8 mouse cellular contexts compared by ENCODE assay signal in the genomic region with DNA sequence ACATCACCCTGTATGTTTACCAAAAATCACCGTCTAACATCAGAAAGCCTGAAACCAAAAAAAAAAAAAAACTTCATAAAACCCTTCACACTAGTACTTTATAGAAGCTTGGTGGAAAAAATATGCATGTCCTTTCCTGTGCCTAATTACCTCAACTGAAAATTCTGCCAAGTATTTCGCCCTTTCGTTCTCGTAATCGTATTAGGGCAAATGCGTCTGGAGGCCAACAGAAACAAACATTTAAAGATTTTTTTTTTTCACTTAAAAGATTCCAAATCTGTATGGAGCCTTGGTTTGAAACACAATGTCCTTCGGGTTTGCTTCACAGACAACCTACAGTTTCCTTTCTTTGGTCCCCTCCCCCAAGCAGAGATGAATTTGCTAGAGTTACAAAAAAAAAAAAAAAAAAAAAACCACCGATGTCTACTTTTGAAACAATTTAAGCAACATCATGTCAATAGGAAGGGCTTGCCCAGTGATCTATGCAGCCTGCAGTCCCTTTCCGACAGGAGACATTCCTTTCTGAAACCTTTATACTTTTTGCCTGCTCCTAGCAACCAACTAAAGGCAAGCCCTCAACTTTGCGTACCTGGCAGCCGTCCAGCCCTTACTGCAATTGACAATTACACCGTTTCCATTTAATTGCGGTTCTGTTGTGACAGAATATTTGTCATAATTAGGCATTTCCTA.
DNase-seq lines count a peak whose midpoint lies in the region; ATAC-seq and TF ChIP-seq lines count a peak whose summit lies in the region.

No protein-coding gene starts in this region.

- no peak overlapping the region for H3K4me2 ChIP-seq in embryonic facial prominence, embryonic 11.5 days (ENCODE audit: low read depth, low read length)
- peak overlapping the region; percentile 40 for H3K4me2 ChIP-seq in heart, embryonic 11.5 days
- H3K4me2 ChIP-seq in liver, postnatal 0 days (ENCODE audit: low read depth, low read length) = peak overlapping the region; percentile 60

- no peak overlapping the region for H3K4me3 ChIP-seq in embryonic facial prominence, embryonic 11.5 days (ENCODE audit: low read depth, low read length)
- H3K4me3 ChIP-seq in embryonic facial prominence, embryonic 10.5 days = no peak overlapping the region
- no peak overlapping the region for H3K4me3 ChIP-seq in ES-E14 (ENCODE audit: insufficient read depth in 1 of 2, low read depth in 1 of 2, low read length in 2 of 2, poor library complexity in 1 of 2, severe bottlenecking in 1 of 2)
- H3K4me3 ChIP-seq in heart, embryonic 11.5 days (ENCODE audit: low read depth, low read length) = no peak overlapping the region
- no peak overlapping the region for H3K4me3 ChIP-seq in liver, postnatal 0 days (ENCODE audit: low read depth, low read length)

- H3K9ac ChIP-seq in embryonic facial prominence, embryonic 11.5 days (replicated peaks; ENCODE audit: low read length) = no peak overlapping the region
- no peak overlapping the region for H3K9ac ChIP-seq in ES-E14 (ENCODE audit: insufficient read depth, low read depth, low read length, poor library complexity, severe bottlenecking)
- no peak overlapping the region for H3K9ac ChIP-seq in heart, embryonic 11.5 days (ENCODE audit: low read depth, low read length)
- H3K9ac ChIP-seq in liver, postnatal 0 days (replicated peaks) = no peak overlapping the region

- DNase-seq in embryonic facial prominence, embryonic 11.5 days (ENCODE audit: low spot score) = peak; percentile 26
- DNase-seq in embryonic facial prominence, embryonic 10.5 days (ENCODE audit: low spot score) = no peak
- no peak for DNase-seq in ES-E14 (ENCODE audit: low read depth, low spot score)
- peak; percentile 66 for DNase-seq in kidney, adult 18-20 months
- DNase-seq in liver, postnatal 0 days = peak; percentile 38
- DNase-seq in retina, postnatal 1 day = peak; percentile 83

- in situ Hi-C loops in ES-E14 (cut with MboI; ENCODE audit: low sequenced_read_pairs in 2 of 2, unreplicated experiment in 2 of 2) = no loop called here

- 42% methylated on average over 13 of the region's 13 CpGs for whole genome bisulfite sequencing in embryonic facial prominence, embryonic 11.5 days
- 59% methylated on average over 13 of the region's 13 CpGs for WGBS in embryonic facial prominence, embryonic 10.5 days
- 55% methylated on average over 13 of the region's 13 CpGs for WGBS in heart, embryonic 11.5 days (ENCODE audit: insufficient replicate concordance)
- WGBS in liver, postnatal 0 days (ENCODE audit: insufficient replicate concordance) = 45% methylated on average over 13 of the region's 13 CpGs

- H3K27ac ChIP-seq in embryonic facial prominence, embryonic 11.5 days (replicated peaks; ENCODE audit: low read depth, low read length) = no peak overlapping the region
- no peak overlapping the region for H3K27ac ChIP-seq in embryonic facial prominence, embryonic 10.5 days (replicated peaks)
- H3K27ac ChIP-seq in ES-E14 (ENCODE audit: insufficient read depth, low read depth, low read length, poor library complexity, severe bottlenecking) = no peak overlapping the region
- no peak overlapping the region for H3K27ac ChIP-seq in heart, embryonic 11.5 days (ENCODE audit: low read depth, low read length)
- H3K27ac ChIP-seq in liver, postnatal 0 days (ENCODE audit: low read depth) = peak overlapping the region; percentile 29; the same call in 1 of the 2 replicates

- no peaks in the 10 kb centered on the region for H3K36me3 ChIP-seq in embryonic facial prominence, embryonic 11.5 days (replicated peaks; ENCODE audit: control insufficient read depth, insufficient read depth, low read depth, low read length)
- H3K36me3 ChIP-seq in embryonic facial prominence, embryonic 10.5 days (replicated peaks) = peaks cover 8% of the 10 kb centered on the region; the same call in 1 of the 2 replicates
- H3K36me3 ChIP-seq in ES-E14 (ENCODE audit: control insufficient read depth, insufficient read depth, low read length, poor library complexity, severe bottlenecking) = no peaks in the 10 kb centered on the region
- no peaks in the 10 kb centered on the region for H3K36me3 ChIP-seq in heart, embryonic 11.5 days (ENCODE audit: control insufficient read depth, insufficient read depth, low read length)
- 0 out of 2 replicates have a peak, but pooled peaks cover 5% of the 10 kb centered on the region for H3K36me3 ChIP-seq in liver, postnatal 0 days (replicated peaks; ENCODE audit: insufficient read depth, low read length)

- no peak for TF ChIP-seq EP300 in liver, postnatal 0 days (IDR thresholded peaks at IDR 0.05; ENCODE audit: low read depth)

- no peaks in the 10 kb centered on the region for H3K4me1 ChIP-seq in embryonic facial prominence, embryonic 11.5 days (ENCODE audit: control insufficient read depth, insufficient read depth, low read length)
- H3K4me1 ChIP-seq in embryonic facial prominence, embryonic 10.5 days = peaks cover 35% of the 10 kb centered on the region
- H3K4me1 ChIP-seq in ES-E14 (ENCODE audit: control insufficient read depth in 2 of 2, insufficient read depth in 2 of 2, low read length in 2 of 2, poor library complexity in 1 of 2) = peaks cover 0 to 2% of the 10 kb centered on the region in 2 experiments; a peak in 1 of 4 replicates
- peaks cover 9% of the 10 kb centered on the region for H3K4me1 ChIP-seq in heart, embryonic 11.5 days (ENCODE audit: control insufficient read depth, insufficient read depth, low read length)
- H3K4me1 ChIP-seq in liver, postnatal 0 days (ENCODE audit: insufficient read depth) = no peaks in the 10 kb centered on the region; the same call in 1 of the 2 replicates

- H3K9me3 ChIP-seq in embryonic facial prominence, embryonic 11.5 days (replicated peaks; ENCODE audit: control insufficient read depth, low read length) = no peaks in the 10 kb centered on the region
- H3K9me3 ChIP-seq in embryonic facial prominence, embryonic 10.5 days = no peaks in the 10 kb centered on the region
- no peaks in the 10 kb centered on the region for H3K9me3 ChIP-seq in ES-E14 (ENCODE audit: control insufficient read depth, insufficient read depth, low read depth, low read length)
- H3K9me3 ChIP-seq in heart, embryonic 11.5 days (replicated peaks; ENCODE audit: control insufficient read depth, low read length) = no peaks in the 10 kb centered on the region
- no peaks in the 10 kb centered on the region for H3K9me3 ChIP-seq in liver, postnatal 0 days (ENCODE audit: low read length)

- H3K27me3 ChIP-seq in embryonic facial prominence, embryonic 11.5 days (ENCODE audit: control insufficient read depth, insufficient read depth, low read length) = no peaks in the 10 kb centered on the region
- H3K27me3 ChIP-seq in embryonic facial prominence, embryonic 10.5 days (replicated peaks; ENCODE audit: low read depth, poor library complexity, severe bottlenecking) = no peaks in the 10 kb centered on the region
- no peaks in the 10 kb centered on the region for H3K27me3 ChIP-seq in heart, embryonic 11.5 days (ENCODE audit: control insufficient read depth, insufficient read depth, low read length)
- H3K27me3 ChIP-seq in liver, postnatal 0 days (ENCODE audit: insufficient read depth, low read length) = no peaks in the 10 kb centered on the region

- ATAC-seq in embryonic facial prominence, embryonic 11.5 days (replicated peaks; ENCODE audit: insufficient number of reproducible peaks, low FRiP score, low TSS enrichment, low read depth) = no peak; the same call in 1 of the 2 replicates
- peak; percentile 55 for ATAC-seq in common myeloid progenitor, adult 5-6 weeks (replicated peaks; ENCODE audit: low read depth, poor library complexity, severe bottlenecking)
- ATAC-seq in heart, embryonic 11.5 days (replicated peaks; ENCODE audit: insufficient number of reproducible peaks, low FRiP score, low TSS enrichment) = no peak
- ATAC-seq in liver, postnatal 0 days = no peak

- no peak for TF ChIP-seq CTCF in liver, postnatal 0 days (IDR thresholded peaks at IDR 0.05; ENCODE audit: low read depth)

TF ChIP-seq in ES-E14, 5 proteins besides CTCF, POLR2A, EP300 and RAD21:
- no peak for TF ChIP-seq CHD2 (IDR thresholded peaks at IDR 0.05; ENCODE audit: low read depth, low read length)
- TF ChIP-seq ZNF384 (IDR thresholded peaks at IDR 0.05; ENCODE audit: low read depth, low read length) = 0 out of 2 replicates have a peak, but pooled peaks have one; percentile 35
- TF ChIP-seq HCFC1 (IDR thresholded peaks at IDR 0.05; ENCODE audit: borderline replicate concordance, insufficient read depth, low read length) = no peak
- TF ChIP-seq ZC3H11A (IDR thresholded peaks at IDR 0.05; ENCODE audit: borderline replicate concordance, low read depth, low read length) = no peak

Comparison
In these comparisons a context has a peak if more than half of its experiments do, and no peak if none do; other contexts are left out.
1. DNase-seq: peak in embryonic facial prominence, embryonic 11.5 days (single experiment), kidney, adult 18-20 months (single experiment), liver, postnatal 0 days (single experiment) and retina, postnatal 1 day (single experiment); none in embryonic facial prominence, embryonic 10.5 days (single experiment) and ES-E14 (single experiment).